Mouse (Mus musculus) midbrain, embryonic 14.5 days (tissue): Measurements from ENCODE around the gene Cmtm3. TPM values are rescaled to one million over a fixed set of nuclear protein-coding genes. Genes with fewer than 3 reads are reported as not detected.

ENCODE experiments used
- ATAC-seq: fragments of 200-750 bp; cut with Nextera tagmentation; 2 replicates; pipeline ENCODE4 v1.8.0; 2017; ENCODE audit warnings: moderate number of reproducible peaks, moderate library complexity; ENCODE audit not compliant: low FRiP score, low TSS enrichment
- DNase-seq: peaks from one replicate; pipeline ENCODE4 v3.0.0-alpha.2; 2015
- H3K27ac ChIP-seq: fragments of 300-500 bp; sonication (generic); replicated peaks from 2 replicates; pipeline ENCODE4 v1.5.1; 2014; ENCODE audit warnings: mild to moderate bottlenecking, low read depth, low read length, moderate library complexity
- H3K27me3 ChIP-seq: fragments of 300-500 bp; sonication (generic); 2 replicates; pipeline ENCODE4 v1.6.1; 2014; ENCODE audit warnings: low read length, control low read depth, mixed read lengths; ENCODE audit not compliant: control insufficient read depth, insufficient read depth
- H3K36me3 ChIP-seq: fragments of 300-500 bp; sonication (generic); 2 replicates; pipeline ENCODE4 v1.6.1; 2014; ENCODE audit warnings: low read length, control low read depth; ENCODE audit not compliant: control insufficient read depth, insufficient read depth
- H3K4me1 ChIP-seq: fragments of 300-500 bp; sonication (generic); 2 replicates; pipeline ENCODE4 v1.6.1; 2014; ENCODE audit warnings: mild to moderate bottlenecking, antibody characterized with exemption, low read length, control low read depth; ENCODE audit not compliant: control insufficient read depth, insufficient read depth
- H3K4me2 ChIP-seq: fragments of 300-500 bp; sonication (generic); 2 replicates; pipeline ENCODE4 v1.6.1; 2014; ENCODE audit warnings: mild to moderate bottlenecking, low read length, moderate library complexity
- H3K4me3 ChIP-seq: fragments of 300-500 bp; sonication (generic); replicated peaks from 2 replicates; pipeline ENCODE4 v1.5.1; 2014; ENCODE audit warnings: low read depth, low read length
- H3K9ac ChIP-seq: fragments of 300-500 bp; sonication (generic); replicated peaks from 2 replicates; pipeline ENCODE4 v1.6.1; 2014; ENCODE audit warnings: mild to moderate bottlenecking, low read length, moderate library complexity
- H3K9me3 ChIP-seq: fragments of 300-500 bp; sonication (generic); 2 replicates; pipeline ENCODE4 v1.6.1; 2016; ENCODE audit warnings: low read length, control low read depth, mixed read lengths; ENCODE audit not compliant: control insufficient read depth
- WGBS: fragments of 180-500 bp; shearing (Covaris S2); extraction: QIAGEN DNeasy Blood & Tissue Kit; methylation state at CpG from one replicate; pipeline ENCODE4 v1.1.7; 2014; 5-methylcytosine and 5-hydroxymethylcytosine counted together
- polyA plus RNA-seq: library from polyadenylated mRNA; unstranded; fragments of >200 nt; fragmentation: Nextera tagmentation; extraction: Ambion mirVana; gene quantifications from 2 replicates; pipeline ENCODE4 v1.2.1, GENCODE M21; 2014

Cmtm3 gene
- polyA plus RNA-seq, 1 experiment from 2014 or later = 36.9 TPM

DNA sequence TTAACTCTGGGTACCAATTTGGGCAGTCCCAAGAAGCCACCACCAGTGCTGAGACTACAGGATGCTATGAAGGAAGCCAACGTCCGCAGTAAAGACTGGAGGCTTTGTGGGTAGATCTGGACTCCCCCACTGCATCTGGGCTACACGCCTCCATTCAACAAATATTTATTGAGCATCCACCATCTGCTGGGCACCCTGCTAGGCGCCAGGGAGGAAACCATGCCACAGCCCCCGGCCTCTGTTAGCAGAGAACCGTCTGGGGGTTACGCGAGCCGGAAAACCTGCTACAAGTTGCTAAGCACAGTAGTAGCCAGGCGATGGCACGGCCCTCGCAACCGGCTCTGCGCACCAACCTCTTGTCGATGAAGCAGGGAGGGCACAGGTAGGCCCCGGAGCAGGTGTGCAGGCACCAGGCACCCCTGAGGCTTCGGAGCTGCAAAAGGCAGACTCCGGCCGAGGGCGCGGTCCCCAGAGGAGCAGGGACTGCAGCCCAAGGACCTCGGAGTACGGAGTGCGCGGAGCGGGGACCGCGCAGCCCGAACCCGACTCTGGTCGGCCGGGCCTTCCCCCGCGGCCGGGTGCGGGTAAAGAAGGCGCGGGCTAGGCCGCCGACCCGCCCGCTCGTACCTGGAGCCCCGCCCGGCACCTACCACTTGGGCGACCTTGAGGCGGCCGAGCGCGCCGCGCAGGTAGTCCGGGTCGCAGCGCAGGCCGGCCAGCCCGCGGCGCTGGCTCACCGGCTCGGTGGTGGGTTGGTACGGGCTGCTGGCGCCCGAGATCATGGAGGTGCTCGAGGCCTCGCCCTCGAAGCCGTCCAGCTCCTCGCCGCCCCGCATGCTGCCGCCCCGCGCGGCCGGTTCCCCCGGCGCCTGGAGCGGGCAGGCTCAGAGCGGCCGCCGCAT is 55.8 kb downstream of the Cmtm3 start:
- peak; percentile 65 for DNase-seq
- under 1% methylated on average over 75 of the region's 82 CpGs for WGBS
- no peaks in the 10 kb centered on the region for H3K9me3 ChIP-seq

GRCm38 (mm10) chr8:104395703-104396357 is 56.6 kb downstream of the Cmtm3 start, which contains the start of gene Cmtm4:
Cmtm4 (minus strand) TSS chr8:104395807.
- 4% methylated on average over 21 of the region's 54 CpGs for WGBS
- no peaks in the 10 kb centered on the region for H3K27me3 ChIP-seq
- ATAC-seq = peak; percentile 86

More for the DNA sequence above, 55.8 kb downstream of the Cmtm3 start:
- peak overlapping the region; percentile 74 for H3K4me3 ChIP-seq
- peak overlapping the region; percentile 87 for H3K9ac ChIP-seq
- no peaks in the 10 kb centered on the region for H3K36me3 ChIP-seq
- H3K4me1 ChIP-seq = peaks cover 13% of the 10 kb centered on the region
- ATAC-seq = peak; percentile 77
- no peaks in the 10 kb centered on the region for H3K27me3 ChIP-seq
- H3K27ac ChIP-seq = peak overlapping the region; percentile 82
- peak overlapping the region; percentile 85 for H3K4me2 ChIP-seq

More at GRCm38 (mm10) chr8:104395703-104396357, 56.6 kb downstream of the Cmtm3 start, which contains the start of gene Cmtm4:
- H3K4me1 ChIP-seq = peaks cover 13% of the 10 kb centered on the region
- H3K4me2 ChIP-seq = peak within 1 kb of the TSS; percentile 85
- no peaks in the 10 kb centered on the region for H3K36me3 ChIP-seq
- peak within 1 kb of the TSS; percentile 74 for H3K4me3 ChIP-seq
- H3K9ac ChIP-seq = peak within 1 kb of the TSS; percentile 87
- peak within 1 kb of the TSS; percentile 82 for H3K27ac ChIP-seq
- no peaks in the 10 kb centered on the region for H3K9me3 ChIP-seq
- peak; percentile 86 for DNase-seq

Other genes with a start within 250 kb of the Cmtm3 start
- 5.3 and 12.7 TPM in 2 replicates for gene Cdh5, start 237.8 kb upstream of the Cmtm3 start, polyA plus RNA-seq
- gene Bean1, start 169.0 kb upstream of the Cmtm3 start, polyA plus RNA-seq = 6.3 and 8.3 TPM in 2 replicates
- gene Tk2, start 90.9 kb upstream of the Cmtm3 start, polyA plus RNA-seq = 43.7 and 56.6 TPM in 2 replicates
- 30.3 and 31.4 TPM in 2 replicates for gene Cklf, start 88.5 kb upstream of the Cmtm3 start, polyA plus RNA-seq
- gene Cmtm2a, start 46.2 kb upstream of the Cmtm3 start, polyA plus RNA-seq = not detected in 2 replicates
- gene Gm45711, start 29.3 kb upstream of the Cmtm3 start, polyA plus RNA-seq = not detected in 2 replicates
- gene Cmtm1, start 29.3 kb upstream of the Cmtm3 start, polyA plus RNA-seq = not detected in 2 replicates
- not detected in 2 replicates for gene Gm11020, start 17.8 kb upstream of the Cmtm3 start, polyA plus RNA-seq
- not detected in 2 replicates for gene Cmtm2b, start 17.2 kb upstream of the Cmtm3 start, polyA plus RNA-seq
- gene Cmtm4, start 56.4 kb downstream of the Cmtm3 start, polyA plus RNA-seq = 3.6 and 5.1 TPM in 2 replicates
- gene Dync1li2, start 103.6 kb downstream of the Cmtm3 start, polyA plus RNA-seq = 69.1 and 103 TPM in 2 replicates
- 0.38 and 0.53 TPM in 2 replicates for gene Terb1, start 170.5 kb downstream of the Cmtm3 start, polyA plus RNA-seq
- 113 and 122 TPM in 2 replicates for gene Nae1, start 195.2 kb downstream of the Cmtm3 start, polyA plus RNA-seq
- 2.7 and 3.6 TPM in 2 replicates for gene Car7, start 195.3 kb downstream of the Cmtm3 start, polyA plus RNA-seq